Mouse (Mus musculus): ENCODE measurements around the gene Mip. TPM values are rescaled to one million over a fixed set of nuclear protein-coding genes. Genes with fewer than 3 reads are reported as not detected.

Gene Mip
- polyA plus RNA-seq, 1 experiment from 2014 or later, result 0.21 TPM

GRCm38 (mm10) chr10:128236321-128236720 is 10.7 kb downstream of the Mip start:
- H3K4me1 ChIP-seq (replicated peaks), result peaks cover 9% of the 10 kb centered on the region; the same call in 1 of the 2 replicates
- no peak overlapping the region for H3K9ac ChIP-seq
- no peak overlapping the region for H3K4me2 ChIP-seq
- no peak for ATAC-seq (ENCODE audit: low FRiP score)
- no peak overlapping the region for H3K27ac ChIP-seq
- no peaks in the 10 kb centered on the region for H3K27me3 ChIP-seq
- H3K4me3 ChIP-seq, result no peak overlapping the region
- WGBS, result 77% methylated on average over 4 of the region's 4 CpGs
- no peaks in the 10 kb centered on the region for H3K9me3 ChIP-seq
- peaks cover 13% of the 10 kb centered on the region for H3K36me3 ChIP-seq

GRCm38 (mm10) chr10:128237807-128238480 is 12.3 kb downstream of the Mip start:
- ATAC-seq (ENCODE audit: low FRiP score), result no peak
- 73% methylated on average over 15 of the region's 15 CpGs for WGBS
- no peak overlapping the region for H3K4me3 ChIP-seq
- no peak overlapping the region for H3K4me2 ChIP-seq
- H3K27me3 ChIP-seq, result no peaks in the 10 kb centered on the region
- no peaks in the 10 kb centered on the region for H3K9me3 ChIP-seq
- no peak overlapping the region for H3K27ac ChIP-seq
- H3K9ac ChIP-seq, result no peak overlapping the region
- peaks cover 22% of the 10 kb centered on the region for H3K36me3 ChIP-seq
- H3K4me1 ChIP-seq (replicated peaks), result peaks cover 5% of the 10 kb centered on the region; the same call in 1 of the 2 replicates

DNA sequence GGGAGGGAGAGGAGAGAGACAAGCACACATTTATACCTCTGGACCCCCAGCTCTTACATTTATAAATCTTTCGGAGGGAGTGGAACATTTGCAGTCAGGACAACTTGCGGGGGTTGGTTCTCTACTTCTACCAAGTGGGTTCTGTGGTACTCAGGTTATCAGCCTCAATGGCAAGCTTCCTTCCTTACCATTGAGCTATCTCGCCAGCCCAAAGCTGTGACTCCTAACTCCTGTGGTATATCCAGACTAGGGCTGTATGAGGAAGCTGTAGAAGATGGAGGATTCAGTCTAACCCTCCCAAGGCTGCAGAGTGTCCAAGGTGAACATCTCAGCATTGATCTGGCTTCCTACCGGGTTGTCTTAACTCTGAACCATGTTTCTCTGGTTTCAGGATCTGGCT is 13.5 kb downstream of the Mip start:
- H3K9me3 ChIP-seq, result no peaks in the 10 kb centered on the region
- H3K36me3 ChIP-seq, result peaks cover 32% of the 10 kb centered on the region
- 96% methylated on average over 4 of the region's 4 CpGs for WGBS
- H3K4me3 ChIP-seq, result no peak overlapping the region
- H3K27ac ChIP-seq, result no peak overlapping the region
- no peak for ATAC-seq (ENCODE audit: low FRiP score)
- H3K9ac ChIP-seq, result no peak overlapping the region
- H3K4me2 ChIP-seq, result no peak overlapping the region
- H3K4me1 ChIP-seq (replicated peaks), result 0 out of 2 replicates have a peak, but pooled peaks cover 3% of the 10 kb centered on the region
- no peaks in the 10 kb centered on the region for H3K27me3 ChIP-seq

- Histone ChIP-seq H3K4me3 (no peak overlapping the region), H3K27ac (no peak overlapping the region), H3K4me2 (no peak overlapping the region), H3K36me3 (peaks cover 41% of the 10 kb centered on the region), H3K9ac (no peak overlapping the region), H3K4me1 (replicated peaks) (0 out of 2 replicates have a peak, but pooled peaks cover 3% of the 10 kb centered on the region), H3K9me3 (no peaks in the 10 kb centered on the region), H3K27me3 (no peaks in the 10 kb centered on the region)
- WGBS, result 94% methylated on average over 18 of the region's 18 CpGs
- ATAC-seq (ENCODE audit: low FRiP score), result no peak
Observed at GRCm38 (mm10) chr10:128240131-128240530, 14.5 kb downstream of the Mip start.

DNA sequence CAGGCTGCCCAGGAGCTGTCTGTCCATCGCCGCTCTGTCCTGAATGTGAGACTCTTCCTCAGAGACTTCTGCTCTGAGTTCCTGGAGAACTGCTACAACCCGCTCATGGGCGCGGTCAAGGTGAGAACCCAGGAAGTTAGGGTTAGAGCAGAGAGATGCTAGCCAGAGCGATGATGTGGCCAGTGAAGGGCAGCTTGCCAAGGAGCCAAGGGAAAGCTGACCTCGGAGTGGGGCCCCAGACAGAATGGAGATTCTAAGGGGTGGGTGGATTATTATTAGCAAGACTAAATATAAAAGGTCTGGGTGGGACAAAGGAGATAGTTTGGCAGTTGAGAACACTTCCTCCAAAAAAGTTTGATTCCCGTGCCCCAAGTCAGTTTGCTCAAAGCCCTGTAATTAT is 17.6 kb downstream of the Mip start:
- Histone ChIP-seq H3K4me2 (no peak overlapping the region), H3K36me3 (peaks cover 73% of the 10 kb centered on the region), H3K27ac (no peak overlapping the region), H3K9ac (no peak overlapping the region), H3K4me1 (replicated peaks) (no peaks in the 10 kb centered on the region), H3K4me3 (no peak overlapping the region), H3K27me3 (no peaks in the 10 kb centered on the region), H3K9me3 (no peaks in the 10 kb centered on the region)
- no peak for ATAC-seq (ENCODE audit: low FRiP score)
- WGBS, result 97% methylated on average over 8 of the region's 8 CpGs

DNA sequence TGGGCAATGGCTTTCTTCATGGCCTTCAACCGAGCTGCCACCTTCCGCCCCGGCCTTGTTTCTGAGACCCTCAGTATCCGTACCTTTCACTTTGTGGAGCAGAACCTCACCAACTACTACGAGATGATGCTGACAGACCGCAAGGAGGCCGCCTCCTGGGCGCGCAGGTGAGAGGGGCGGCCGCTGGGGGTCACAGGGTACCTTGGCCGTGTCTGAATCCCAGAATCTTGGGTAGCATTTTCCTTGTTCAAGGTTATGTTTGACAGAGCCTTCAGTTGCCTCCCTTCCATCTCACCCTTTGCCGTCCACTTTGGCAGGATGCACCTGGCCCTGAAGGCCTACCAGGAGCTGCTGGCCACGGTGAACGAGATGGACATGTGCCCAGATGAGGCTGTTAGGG is 18.5 kb downstream of the Mip start:
- no peaks in the 10 kb centered on the region for H3K9me3 ChIP-seq
- no peak overlapping the region for H3K4me2 ChIP-seq
- no peak overlapping the region for H3K9ac ChIP-seq
- peaks cover 79% of the 10 kb centered on the region for H3K36me3 ChIP-seq
- H3K4me3 ChIP-seq, result no peak overlapping the region
- 97% methylated on average over 15 of the region's 15 CpGs for WGBS
- no peak for ATAC-seq (ENCODE audit: low FRiP score)
- no peaks in the 10 kb centered on the region for H3K4me1 ChIP-seq (replicated peaks)
- no peaks in the 10 kb centered on the region for H3K27me3 ChIP-seq
- no peak overlapping the region for H3K27ac ChIP-seq

GRCm38 (mm10) chr10:128247020-128247732 is 21.5 kb downstream of the Mip start:
- Histone ChIP-seq H3K27me3 (no peaks in the 10 kb centered on the region), H3K4me2 (peak overlapping the region; percentile 15; the same call in 1 of the 2 replicates), H3K36me3 (peaks cover 90% of the 10 kb centered on the region), H3K4me3 (no peak overlapping the region), H3K9ac (peak overlapping the region; percentile 43; the same call in 1 of the 2 replicates), H3K9me3 (no peaks in the 10 kb centered on the region), H3K4me1 (replicated peaks) (no peaks in the 10 kb centered on the region), H3K27ac (peak overlapping the region; percentile 63)
- 86% methylated on average over 17 of the region's 17 CpGs for WGBS
- no peak for ATAC-seq (ENCODE audit: low FRiP score)

DNA sequence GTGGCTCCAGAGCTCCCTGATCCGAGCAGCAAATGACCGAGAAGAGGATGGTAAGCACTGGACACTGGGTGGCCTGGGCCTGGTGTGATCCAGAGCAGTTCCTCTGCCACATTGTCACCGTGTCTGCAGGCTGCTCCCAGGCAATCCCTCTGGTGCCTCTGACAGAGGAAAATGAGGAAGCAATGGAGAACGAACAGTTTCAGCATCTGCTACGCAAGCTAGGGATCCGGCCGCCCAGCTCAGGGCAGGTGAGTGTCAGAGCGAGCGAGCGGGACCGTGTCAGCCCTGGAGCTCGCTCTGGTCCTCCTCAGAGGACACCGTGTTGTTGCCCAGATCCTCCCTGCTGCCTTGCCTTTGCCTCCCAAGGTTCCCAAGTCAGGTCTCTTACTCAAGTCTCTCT is 24.9 kb downstream of the Mip start:
- Histone ChIP-seq H3K4me1 (replicated peaks) (no peaks in the 10 kb centered on the region), H3K4me2 (no peak overlapping the region), H3K36me3 (peaks cover 75% of the 10 kb centered on the region), H3K27me3 (no peaks in the 10 kb centered on the region), H3K27ac (no peak overlapping the region), H3K9me3 (no peaks in the 10 kb centered on the region), H3K9ac (no peak overlapping the region), H3K4me3 (no peak overlapping the region)
- no peak for ATAC-seq (ENCODE audit: low FRiP score)
- WGBS, result 95% methylated on average over 13 of the region's 13 CpGs

GRCm38 (mm10) chr10:128253677-128254255 is 28.1 kb downstream of the Mip start, which contains the start of gene Apon:
Gene Apon, plus strand, starts transcription at chr10:128254096.
- no peaks in the 10 kb centered on the region for H3K9me3 ChIP-seq
- no peak within 1 kb of the TSS for H3K9ac ChIP-seq
- peaks cover 43% of the 10 kb centered on the region for H3K36me3 ChIP-seq
- no peak for ATAC-seq (ENCODE audit: low FRiP score)
- 87% methylated on average over 4 of the region's 4 CpGs for WGBS
- H3K27me3 ChIP-seq, result no peaks in the 10 kb centered on the region
- no peak within 1 kb of the TSS for H3K4me2 ChIP-seq
- H3K4me3 ChIP-seq, result no peak within 1 kb of the TSS
- H3K4me1 ChIP-seq (replicated peaks), result no peaks in the 10 kb centered on the region
- H3K27ac ChIP-seq, result no peak within 1 kb of the TSS

- H3K4me1 ChIP-seq (replicated peaks), result no peaks in the 10 kb centered on the region
- no peaks in the 10 kb centered on the region for H3K9me3 ChIP-seq
- H3K27ac ChIP-seq, result no peak overlapping the region
- peaks cover 23% of the 10 kb centered on the region for H3K36me3 ChIP-seq
- H3K4me2 ChIP-seq, result no peak overlapping the region
- no peak for ATAC-seq (ENCODE audit: low FRiP score)
- no peak overlapping the region for H3K4me3 ChIP-seq
- WGBS, result 88% methylated on average over 8 of the region's 8 CpGs
- H3K27me3 ChIP-seq, result no peaks in the 10 kb centered on the region
- H3K9ac ChIP-seq, result no peak overlapping the region
Observed at GRCm38 (mm10) chr10:128255925-128256324, 30.3 kb downstream of the Mip start.

GRCm38 (mm10) chr10:128256328-128256727 is 30.7 kb downstream of the Mip start:
- no peak overlapping the region for H3K4me3 ChIP-seq
- H3K9me3 ChIP-seq, result no peaks in the 10 kb centered on the region
- H3K27me3 ChIP-seq, result no peaks in the 10 kb centered on the region
- H3K9ac ChIP-seq, result no peak overlapping the region
- 93% methylated on average over 8 of the region's 8 CpGs for WGBS
- H3K4me2 ChIP-seq, result no peak overlapping the region
- no peak for ATAC-seq (ENCODE audit: low FRiP score)
- H3K27ac ChIP-seq, result no peak overlapping the region
- no peaks in the 10 kb centered on the region for H3K4me1 ChIP-seq (replicated peaks)
- H3K36me3 ChIP-seq, result peaks cover 19% of the 10 kb centered on the region

DNA sequence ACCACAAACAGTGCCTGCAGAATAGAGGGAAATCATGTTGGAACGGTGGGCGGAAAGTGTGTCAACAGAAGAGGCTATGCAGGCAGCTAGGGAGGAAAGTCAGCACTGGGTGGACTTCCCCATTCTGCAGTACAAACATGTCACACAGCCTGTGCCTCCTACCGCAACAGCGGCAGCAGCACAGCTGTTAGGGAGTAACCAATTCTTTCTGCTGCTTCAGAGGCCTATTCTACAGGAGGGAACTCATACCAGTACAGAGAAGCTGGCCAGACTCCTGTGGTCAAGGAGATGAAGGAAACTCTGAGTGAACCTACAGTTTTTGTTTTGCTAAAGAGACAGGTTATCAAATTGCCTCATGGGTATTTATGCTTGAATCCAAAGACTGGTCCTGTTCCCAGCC is 33.3 kb downstream of the Mip start:
- no peak overlapping the region for H3K27ac ChIP-seq
- no peak overlapping the region for H3K4me2 ChIP-seq

More for the DNA sequence above, 33.3 kb downstream of the Mip start:
- no peaks in the 10 kb centered on the region for H3K4me1 ChIP-seq (replicated peaks)
- 78% methylated on average over 4 of the region's 4 CpGs for WGBS
- no peak overlapping the region for H3K9ac ChIP-seq
- H3K9me3 ChIP-seq, result no peaks in the 10 kb centered on the region
- H3K27me3 ChIP-seq, result no peaks in the 10 kb centered on the region
- no peak overlapping the region for H3K4me3 ChIP-seq
- ATAC-seq (ENCODE audit: low FRiP score), result no peak
- no peaks in the 10 kb centered on the region for H3K36me3 ChIP-seq
